Mouse (Mus musculus): ENCODE results near the gene Gm15085. TPM values are rescaled to one million over a fixed set of nuclear protein-coding genes. Genes with fewer than 3 reads are reported as not detected.
"Not testable (repeated sequence)": the region's sequence is repeated elsewhere in the genome, so short reads cannot be mapped to it uniquely, and the experiment has no call there.

Gene Gm15085
- not detected in 2 replicates for polyA plus RNA-seq (2016; fragmentation: Nextera tagmentation; extraction: Ambion mirVana)

DNA sequence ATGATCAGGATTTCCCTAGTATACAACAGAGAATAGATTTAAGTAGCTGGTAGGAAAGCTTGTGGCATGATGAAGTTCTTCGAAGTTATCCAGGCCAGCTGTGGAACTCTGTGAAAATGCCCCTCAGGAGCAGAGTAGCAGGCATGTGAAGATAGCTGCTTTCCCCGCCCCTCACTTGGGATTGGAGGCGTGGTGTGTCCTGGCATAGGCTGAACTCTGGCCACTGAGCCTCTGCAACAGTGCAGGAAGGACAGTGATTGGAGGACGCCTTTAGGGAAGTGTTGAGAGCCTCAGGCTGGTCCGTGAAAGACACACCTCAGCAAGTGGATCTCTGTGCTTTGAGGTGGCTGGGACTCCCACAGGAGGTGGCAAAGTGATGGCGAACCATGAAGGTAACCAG lies at the start of gene Gm15085:
Gene Gm15085, plus strand, starts transcription at position 301 of the 400 bp plus-strand sequence.
- WGBS, result no CpG with 5 or more reads among the region's 6 CpGs
- DNase-seq (ENCODE audit: low spot score); H3K27me3 ChIP-seq (ENCODE audit: low read depth, poor library complexity, severe bottlenecking); H3K9me3 ChIP-seq (replicated peaks); H3K4me1 ChIP-seq; H3K4me3 ChIP-seq; H3K27ac ChIP-seq (replicated peaks); H3K36me3 ChIP-seq: not testable (repeated sequence)

Other genes with a start within 250 kb of the Gm15085 start
- gene Gm15093, start 175.2 kb upstream of the Gm15085 start, polyA plus RNA-seq (2016; fragmentation: Nextera tagmentation; extraction: Ambion mirVana), result not detected in 2 replicates
- gene Gm10439, start 147.0 kb downstream of the Gm15085 start, polyA plus RNA-seq (2016; fragmentation: Nextera tagmentation; extraction: Ambion mirVana), result not detected in 2 replicates

Measured in midbrain, embryonic 10.5 days (tissue).